Mouse (Mus musculus): Measurements from ENCODE around the gene Chac1.
A peak's percentile ranks its signal among the peaks of the same experiment; 100 is the strongest.

The Chac1 gene

GRCm38 (mm10) chr2:119350555-119351486 lies at the start of gene Chac1:
TSS of gene Chac1 (plus strand) at chr2:119351229.
- peak; percentile 76 for DNase-seq (ENCODE audit: low read depth, low spot score)

- no peak for DNase-seq (ENCODE audit: low read depth, low spot score)
Measured at GRCm38 (mm10) chr2:119302876-119303275, 48.2 kb upstream of the Chac1 start.

- DNase-seq (ENCODE audit: low read depth, low spot score), result no peak
Measured at GRCm38 (mm10) chr2:119304391-119304790, 46.6 kb upstream of the Chac1 start.

DNA sequence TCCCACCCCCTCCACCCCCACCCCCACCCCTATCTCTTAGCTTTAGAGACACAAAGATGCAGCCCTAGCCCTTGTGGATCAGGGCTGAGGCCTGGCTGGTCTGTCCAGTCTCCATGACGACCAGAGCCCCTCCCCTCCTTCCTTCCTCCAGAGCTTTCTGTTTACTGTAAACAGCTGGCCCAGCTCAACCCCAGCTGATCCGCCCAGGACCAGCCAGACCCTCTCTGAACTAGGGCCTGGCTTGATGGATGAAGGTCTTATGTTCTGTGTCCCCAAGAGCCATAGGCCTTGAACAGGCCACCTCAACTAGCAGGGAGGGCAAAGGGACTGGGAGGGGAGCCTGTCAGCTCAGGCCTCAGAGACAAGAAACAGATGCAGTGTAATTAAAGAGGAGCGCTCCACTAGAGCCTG lies 46.2 kb upstream of the Chac1 start:
- no peak for DNase-seq (ENCODE audit: low read depth, low spot score)

DNA sequence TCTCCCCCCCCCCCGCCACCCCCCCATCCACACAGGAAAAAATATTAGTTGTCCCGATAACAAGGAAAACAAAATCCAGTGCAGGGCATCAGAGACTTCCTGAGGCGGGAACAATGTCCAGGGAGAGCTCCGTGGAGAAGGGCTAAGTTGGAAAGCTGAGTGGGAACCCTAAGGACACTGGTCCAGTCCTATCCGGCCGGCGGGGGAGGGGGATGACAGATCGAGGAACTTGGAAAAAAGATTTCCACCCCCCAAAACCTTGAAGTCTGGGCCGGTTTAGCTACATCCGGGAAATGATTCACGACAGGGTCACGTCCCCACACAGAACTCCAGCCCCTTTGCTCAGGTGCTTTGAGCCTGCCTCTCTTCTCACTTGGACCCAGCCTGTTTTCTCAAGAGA lies 39.5 kb upstream of the Chac1 start:
- DNase-seq (ENCODE audit: low read depth, low spot score), result no peak

DNA sequence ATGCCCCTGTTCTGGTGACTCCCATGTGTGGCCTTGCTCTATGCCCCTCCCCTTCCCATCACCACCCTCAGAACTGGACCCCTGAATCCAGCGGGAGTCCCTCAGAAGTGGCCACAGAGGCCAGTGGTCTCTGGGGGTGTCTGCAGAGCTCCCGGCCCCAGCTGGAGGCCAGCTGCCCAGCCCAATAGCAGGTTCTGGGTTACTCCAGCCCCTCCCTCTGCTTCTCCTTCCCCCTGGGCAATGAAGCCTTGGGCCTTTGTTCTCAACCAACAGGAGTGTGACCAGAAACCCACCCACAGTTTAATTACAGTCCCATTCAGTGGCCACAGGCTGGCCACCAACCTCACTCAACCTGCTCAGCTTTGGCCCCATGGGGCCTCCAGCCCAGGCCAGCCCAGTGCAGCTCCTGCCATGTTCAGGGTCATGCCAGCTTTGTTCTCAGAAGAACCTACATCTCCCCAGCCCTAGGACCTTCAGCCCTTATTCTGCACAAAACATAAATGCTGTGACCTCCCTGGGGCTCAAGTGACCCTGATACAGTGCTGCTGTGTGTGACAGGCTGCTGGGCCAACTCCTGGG lies 38.6 kb upstream of the Chac1 start:
- no peak for DNase-seq (ENCODE audit: low read depth, low spot score)

GRCm38 (mm10) chr2:119313780-119314479 lies 37.1 kb upstream of the Chac1 start:
- no peak for DNase-seq (ENCODE audit: low read depth, low spot score)

GRCm38 (mm10) chr2:119314742-119315310 lies 36.2 kb upstream of the Chac1 start:
- no peak for DNase-seq (ENCODE audit: low read depth, low spot score)

GRCm38 (mm10) chr2:119318043-119318710 lies 32.9 kb upstream of the Chac1 start:
- no peak for DNase-seq (ENCODE audit: low read depth, low spot score)

DNA sequence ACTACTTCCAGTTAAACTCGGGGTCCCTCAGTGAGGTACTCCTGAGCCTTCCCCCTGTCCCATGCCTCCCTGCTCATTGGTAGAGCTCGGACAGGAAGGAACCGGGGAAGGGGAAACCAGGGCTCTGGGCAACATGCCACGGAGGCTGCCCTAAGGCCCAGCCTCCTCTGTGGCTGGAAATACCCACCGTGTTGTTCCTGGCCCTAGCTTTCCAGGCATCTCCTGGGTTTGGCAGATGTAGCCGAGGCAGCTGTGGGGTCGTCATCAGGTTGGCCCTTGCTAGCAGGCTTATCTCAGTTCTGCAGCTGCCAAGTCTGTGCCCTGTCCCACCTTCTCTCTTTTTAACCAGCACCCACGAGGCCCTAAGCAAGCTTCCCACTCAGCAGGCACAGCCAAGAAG lies 30.5 kb upstream of the Chac1 start:
- no peak for DNase-seq (ENCODE audit: low read depth, low spot score)

- peak; percentile 49 for DNase-seq (ENCODE audit: low read depth, low spot score)
Measured at GRCm38 (mm10) chr2:119321771-119322586, 29.1 kb upstream of the Chac1 start.

DNA sequence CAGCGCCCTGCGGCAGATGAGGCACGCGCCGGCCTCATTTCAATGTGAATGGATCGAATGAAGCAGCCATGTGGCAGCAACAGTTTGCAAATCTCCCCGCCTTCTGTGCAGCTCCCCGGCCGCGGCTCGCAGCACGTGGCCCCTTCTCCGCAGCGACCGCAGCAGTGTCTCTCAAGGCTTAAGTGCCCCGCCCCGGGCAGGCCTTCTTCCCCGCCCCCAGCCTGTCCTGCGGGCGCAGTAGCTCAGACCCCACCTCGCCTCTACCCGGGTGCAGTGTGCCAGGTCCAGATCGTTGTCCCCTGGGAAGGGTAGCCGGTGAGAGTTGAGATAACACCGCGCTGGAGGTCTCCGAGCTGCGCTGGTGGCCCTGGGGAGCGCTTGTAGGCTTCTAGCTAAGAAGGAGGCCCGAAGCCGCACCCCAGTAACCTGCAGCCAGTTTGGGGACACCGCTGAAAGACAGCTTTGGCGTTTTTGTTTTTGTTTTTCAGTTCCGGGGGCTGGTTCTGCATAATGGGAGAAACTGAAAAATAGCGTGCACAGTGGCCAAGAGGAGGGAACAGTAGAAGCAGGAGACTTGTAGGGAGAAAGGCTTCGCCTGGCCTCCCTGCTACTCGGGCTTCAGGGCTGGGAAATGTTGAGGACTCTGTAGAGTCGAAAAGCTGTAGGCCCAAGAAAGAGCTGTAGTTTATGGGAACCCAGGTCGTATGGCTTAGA lies 28.3 kb upstream of the Chac1 start:
- DNase-seq (ENCODE audit: low read depth, low spot score), result peak; percentile 69

GRCm38 (mm10) chr2:119323866-119324575 lies 27.0 kb upstream of the Chac1 start:
- DNase-seq (ENCODE audit: low read depth, low spot score), result no peak

GRCm38 (mm10) chr2:119324576-119325318 lies 26.3 kb upstream of the Chac1 start:
- DNase-seq (ENCODE audit: low read depth, low spot score), result no peak

- DNase-seq (ENCODE audit: low read depth, low spot score), result peak; percentile 53
Measured at GRCm38 (mm10) chr2:119325568-119326143, 25.4 kb upstream of the Chac1 start, which contains the start of gene Dll4. TSS of gene Dll4 (plus strand) at chr2:119325784.

DNA sequence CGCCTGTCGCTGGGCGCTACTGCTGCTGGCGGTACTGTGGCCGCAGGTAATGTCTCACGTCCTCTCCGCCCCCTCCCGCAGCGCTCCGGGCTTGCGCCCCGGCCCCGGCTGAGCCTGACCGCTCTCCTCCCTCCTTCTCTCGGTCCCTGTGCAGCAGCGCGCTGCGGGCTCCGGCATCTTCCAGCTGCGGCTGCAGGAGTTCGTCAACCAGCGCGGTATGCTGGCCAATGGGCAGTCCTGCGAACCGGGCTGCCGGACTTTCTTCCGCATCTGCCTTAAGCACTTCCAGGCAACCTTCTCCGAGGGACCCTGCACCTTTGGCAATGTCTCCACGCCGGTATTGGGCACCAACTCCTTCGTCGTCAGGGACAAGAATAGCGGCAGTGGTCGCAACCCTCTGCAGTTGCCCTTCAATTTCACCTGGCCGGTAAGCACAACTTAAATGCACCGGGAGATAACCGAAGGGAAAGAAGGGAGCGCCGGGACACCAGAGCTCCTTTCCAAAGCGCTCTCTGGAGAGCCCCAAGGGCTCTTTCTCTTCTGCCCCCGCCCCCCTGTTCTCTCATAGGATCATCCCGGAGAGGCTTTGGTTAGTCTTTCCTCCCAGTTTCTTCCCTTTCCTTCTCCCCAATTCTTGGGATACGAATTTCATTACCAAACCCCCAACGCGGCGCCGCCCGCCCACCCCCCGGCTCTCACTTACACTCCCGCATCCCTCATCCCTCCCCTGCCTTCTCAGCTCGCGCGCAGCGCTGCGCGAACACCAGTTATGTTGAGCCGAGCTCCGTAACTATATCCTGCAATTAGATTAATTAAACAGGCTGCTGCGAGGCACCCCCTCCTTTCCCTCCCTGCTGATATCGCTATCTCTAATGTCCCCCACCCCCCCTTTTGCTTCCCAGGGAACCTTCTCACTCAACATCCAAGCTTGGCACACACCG lies 24.6 kb upstream of the Chac1 start:
- no peak for DNase-seq (ENCODE audit: low read depth, low spot score)

DNA sequence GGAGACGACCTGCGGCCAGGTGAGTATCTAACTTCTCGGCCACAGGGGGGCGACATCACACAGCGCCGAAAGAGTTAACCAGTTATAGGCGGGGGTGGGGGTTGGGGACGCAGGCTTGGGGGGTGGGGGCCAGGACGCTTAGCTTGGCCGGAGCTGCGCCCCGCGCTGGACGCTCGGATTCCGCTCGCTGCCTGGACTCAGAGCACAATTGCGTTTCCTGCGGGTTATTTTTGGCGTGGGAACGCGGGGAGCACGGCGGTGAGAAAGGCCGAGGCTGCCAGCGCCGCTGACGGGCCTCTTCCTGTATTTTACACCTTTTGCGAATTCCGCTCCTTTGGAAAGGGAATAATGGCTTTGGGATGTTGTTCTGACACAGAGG lies 23.9 kb upstream of the Chac1 start:
- DNase-seq (ENCODE audit: low read depth, low spot score), result no peak

Measured in mesoderm, embryonic 11.5 days (tissue).